Mouse (Mus musculus) C2C12 (cell line): ENCODE results near the gene Nfe2l3.

Experiments used
- CEBPB ChIP-seq: IDR thresholded peaks from one replicate; pipeline ENCODE4 v1.6.1; 2011; ENCODE audit warnings: low read depth, mild to moderate bottlenecking, control low read depth, moderate library complexity
- CTCF ChIP-seq: IDR thresholded peaks from one replicate; pipeline ENCODE4 v1.5.1; 2011; ENCODE audit not compliant: control insufficient read depth, insufficient read depth, insufficient read length
- MAX ChIP-seq: IDR thresholded peaks from one replicate; pipeline ENCODE4 v1.6.1; 2011; ENCODE audit warnings: mild to moderate bottlenecking, control low read depth
- MYOG ChIP-seq: IDR thresholded peaks from one replicate; pipeline ENCODE4 v1.6.1; 2011; ENCODE audit not compliant: control insufficient read depth, insufficient read length; ENCODE audit errors: extremely low read depth
- USF1 ChIP-seq: IDR thresholded peaks from one replicate; pipeline ENCODE4 v1.6.1; 2011; ENCODE audit warnings: low read depth, mild to moderate bottlenecking, control low read depth, moderate library complexity

GRCm38 (mm10) chr6:51485646-51486045 is 53.2 kb downstream of the Nfe2l3 start:
- no peak for TF ChIP-seq CTCF
- no peak for TF ChIP-seq MAX
- no peak for TF ChIP-seq MYOG
- TF ChIP-seq USF1: no peak
- TF ChIP-seq CEBPB: no peak
